Mouse (Mus musculus) lung, embryonic 16.5 days (tissue): ENCODE measurements around the gene Ccdc12. TPM values are rescaled to one million over a fixed set of nuclear protein-coding genes. Genes with fewer than 3 reads are reported as not detected.

Source experiments
- ATAC-seq: fragments of 200-750 bp; cut with Nextera tagmentation; 2 replicates; pipeline ENCODE4 v1.8.0; 2017; ENCODE audit warnings: low read depth, mild to moderate bottlenecking, moderate library complexity
- H3K27ac ChIP-seq: fragments of 300-500 bp; sonication (generic); 2 replicates; pipeline ENCODE4 v1.5.1; 2014; ENCODE audit warnings: mild to moderate bottlenecking, control low read depth, low read length
- H3K27me3 ChIP-seq: fragments of 300-500 bp; sonication (generic); 2 replicates; pipeline ENCODE4 v1.6.1; 2014; ENCODE audit warnings: low read depth, low read length, mixed read lengths; ENCODE audit not compliant: control insufficient read depth, insufficient read depth
- H3K36me3 ChIP-seq: fragments of 300-500 bp; sonication (generic); 2 replicates; pipeline ENCODE4 v1.6.1; 2014; ENCODE audit warnings: low read length; ENCODE audit not compliant: control insufficient read depth, insufficient read depth
- H3K4me1 ChIP-seq: fragments of 300-500 bp; sonication (generic); replicated peaks from 2 replicates; pipeline ENCODE4 v1.6.1; 2014; ENCODE audit warnings: low read length, mixed read lengths; ENCODE audit not compliant: control insufficient read depth, insufficient read depth
- H3K4me2 ChIP-seq: fragments of 300-500 bp; sonication (generic); 2 replicates; pipeline ENCODE4 v1.6.1; 2014; ENCODE audit warnings: low read depth, low read length, control low read depth
- H3K4me3 ChIP-seq: fragments of 300-500 bp; sonication (generic); 2 replicates; pipeline ENCODE4 v1.5.1; 2014; ENCODE audit warnings: mild to moderate bottlenecking, low read length, control low read depth
- H3K9ac ChIP-seq: fragments of 300-500 bp; sonication (generic); 2 replicates; pipeline ENCODE4 v1.6.1; 2014; ENCODE audit warnings: low read length, control low read depth
- H3K9me3 ChIP-seq: fragments of 300-500 bp; sonication (generic); 2 replicates; pipeline ENCODE4 v1.6.1; 2016; ENCODE audit warnings: low read length; ENCODE audit not compliant: control insufficient read depth
- WGBS: fragments of 180-500 bp; shearing (Covaris S2); extraction: QIAGEN DNeasy Blood & Tissue Kit; methylation state at CpG from one replicate; pipeline ENCODE4 v1.1.7; 2014; 5-methylcytosine and 5-hydroxymethylcytosine counted together
- microRNA-seq: library from miRNA; unstranded; fragments of <30 nt; microRNA quantifications from one replicate; pipeline ENCODE4, GENCODE M21; 2016
- polyA plus RNA-seq: library from polyadenylated mRNA; unstranded; fragments of >200 nt; fragmentation: Nextera tagmentation; extraction: Ambion mirVana; gene quantifications from 2 replicates; pipeline ENCODE4 v1.2.1, GENCODE M21; 2015

The Ccdc12 gene
- polyA plus RNA-seq, 1 experiment from 2014 or later, result 160 TPM

- Histone ChIP-seq H3K4me1 (peaks cover 20% of the 10 kb centered on the region), H3K9ac (no peak overlapping the region), H3K9me3 (no peaks in the 10 kb centered on the region), H3K36me3 (no peaks in the 10 kb centered on the region), H3K4me3 (no peak overlapping the region), H3K27ac (no peak overlapping the region), H3K4me2 (no peak overlapping the region), H3K27me3 (no peaks in the 10 kb centered on the region)
- no peak for ATAC-seq
- WGBS, result 81% methylated on average over 5 of the region's 5 CpGs
Observed at GRCm38 (mm10) chr9:110757816-110758215, 101.5 kb downstream of the Ccdc12 start.

GRCm38 (mm10) chr9:110758605-110759004 lies 102.3 kb downstream of the Ccdc12 start:
- H3K4me2 ChIP-seq, result no peak overlapping the region
- 50% methylated on average over 8 of the region's 8 CpGs for WGBS

GRCm38 (mm10) chr9:110759265-110759664 lies 103.0 kb downstream of the Ccdc12 start:
- peak; percentile 50 for ATAC-seq
- Histone ChIP-seq H3K4me2 (no peak overlapping the region), H3K4me3 (no peak overlapping the region), H3K4me1 (peaks cover 27% of the 10 kb centered on the region), H3K27ac (0 out of 2 replicates have a peak overlapping the region, but pooled peaks have one; percentile 0), H3K9ac (no peak overlapping the region), H3K27me3 (no peaks in the 10 kb centered on the region), H3K36me3 (no peaks in the 10 kb centered on the region), H3K9me3 (no peaks in the 10 kb centered on the region)
- 43% methylated on average over 2 of the region's 2 CpGs for WGBS

More at GRCm38 (mm10) chr9:110758605-110759004, 102.3 kb downstream of the Ccdc12 start:
- peaks cover 27% of the 10 kb centered on the region for H3K4me1 ChIP-seq
- ATAC-seq, result peak; percentile 64
- H3K27me3 ChIP-seq, result no peaks in the 10 kb centered on the region
- H3K9ac ChIP-seq, result 0 out of 2 replicates have a peak overlapping the region, but pooled peaks have one; percentile 25
- H3K36me3 ChIP-seq, result no peaks in the 10 kb centered on the region
- no peaks in the 10 kb centered on the region for H3K9me3 ChIP-seq
- H3K4me3 ChIP-seq, result no peak overlapping the region
- no peak overlapping the region for H3K27ac ChIP-seq

GRCm38 (mm10) chr9:110760886-110761285 lies 104.6 kb downstream of the Ccdc12 start:
- no peak overlapping the region for H3K9ac ChIP-seq
- peaks cover 27% of the 10 kb centered on the region for H3K4me1 ChIP-seq
- H3K9me3 ChIP-seq, result no peaks in the 10 kb centered on the region
- peak overlapping the region; percentile 48; the same call in 1 of the 2 replicates for H3K27ac ChIP-seq
- H3K4me2 ChIP-seq, result no peak overlapping the region
- ATAC-seq, result no peak
- no peaks in the 10 kb centered on the region for H3K36me3 ChIP-seq
- WGBS, result 71% methylated on average over 8 of the region's 8 CpGs
- no peak overlapping the region for H3K4me3 ChIP-seq
- no peaks in the 10 kb centered on the region for H3K27me3 ChIP-seq

Small RNA genes within 50 kb of the gene (microRNA-seq; reads per million reads assigned to microRNA genes)
- not detected for gene Mir8107

Other genes starting within 250 kb of the Ccdc12 start
- 12.2 and 13.5 TPM in 2 replicates for gene Ptpn23, start 248.3 kb upstream of the Ccdc12 start, polyA plus RNA-seq
- gene Ngp, start 236.8 kb upstream of the Ccdc12 start, polyA plus RNA-seq, result 3.3 and 10.2 TPM in 2 replicates
- gene Klhl18, start 179.8 kb upstream of the Ccdc12 start, polyA plus RNA-seq, result 8.5 and 10.8 TPM in 2 replicates
- 2.5 and 3.4 TPM in 2 replicates for gene Kif9, start 179.5 kb upstream of the Ccdc12 start, polyA plus RNA-seq
- gene Setd2, start 123.9 kb upstream of the Ccdc12 start, polyA plus RNA-seq, result 31.7 and 33.1 TPM in 2 replicates
- gene Nradd, start 32.1 kb upstream of the Ccdc12 start, polyA plus RNA-seq, result 47.4 and 49.8 TPM in 2 replicates
- 5.0 and 6.9 TPM in 2 replicates for gene Nbeal2, start 2.3 kb upstream of the Ccdc12 start, polyA plus RNA-seq
- 10.6 and 13.9 TPM in 2 replicates for gene Myl3, start 85.4 kb downstream of the Ccdc12 start, polyA plus RNA-seq
- 60.3 and 61.6 TPM in 2 replicates for gene Pth1r, start 90.6 kb downstream of the Ccdc12 start, polyA plus RNA-seq
- not detected in 2 replicates for gene Prss42, start 141.7 kb downstream of the Ccdc12 start, polyA plus RNA-seq
- not detected in 2 replicates for gene Prss44, start 157.5 kb downstream of the Ccdc12 start, polyA plus RNA-seq
- gene Prss43, start 170.2 kb downstream of the Ccdc12 start, polyA plus RNA-seq, result not detected in 2 replicates
- gene Prss45, start 178.1 kb downstream of the Ccdc12 start, polyA plus RNA-seq, result not detected in 2 replicates
- gene Prss46, start 188.0 kb downstream of the Ccdc12 start, polyA plus RNA-seq, result not detected in 2 replicates
- gene Prss50, start 201.5 kb downstream of the Ccdc12 start, polyA plus RNA-seq, result not detected in 2 replicates
- 9.0 and 9.7 TPM in 2 replicates for gene Als2cl, start 223.4 kb downstream of the Ccdc12 start, polyA plus RNA-seq
- gene Tmie, start 223.6 kb downstream of the Ccdc12 start, polyA plus RNA-seq, result 1.5 and 1.6 TPM in 2 replicates